Mouse (Mus musculus) spleen, postnatal 36 days (tissue): Measurements from ENCODE around the gene Igsf8.
A peak's percentile ranks its signal among the peaks of the same experiment; 100 is the strongest.

Experiments
- DNase-seq, 2 experiments: peaks; one replicate each; pipeline ENCODE4 v3.0.0; 2022; ENCODE audit warnings: low spot score in 2 of 2, mixed read lengths in 1 of 2

The Igsf8 gene

DNA sequence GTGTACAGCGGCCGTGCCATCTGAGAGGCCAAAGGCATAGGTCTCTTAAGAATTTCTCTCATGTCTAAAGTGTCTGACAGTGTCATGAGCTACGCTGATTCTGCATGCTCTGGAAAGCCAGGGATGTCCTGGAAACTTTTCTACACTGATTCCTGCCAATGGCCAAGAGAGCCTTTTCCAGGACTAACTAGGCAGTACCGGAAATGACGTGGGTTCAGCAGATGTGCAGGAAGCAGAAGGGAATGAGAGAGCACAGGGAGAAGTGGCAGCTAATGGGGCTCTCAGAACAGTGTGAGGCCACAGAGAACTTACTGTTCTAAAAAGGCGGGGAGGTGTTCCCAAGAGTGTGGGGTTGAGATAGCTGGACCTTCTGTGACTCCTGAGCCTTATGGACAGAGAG is 11.9 kb downstream of the Igsf8 start:
- DNase-seq = no peak

DNA sequence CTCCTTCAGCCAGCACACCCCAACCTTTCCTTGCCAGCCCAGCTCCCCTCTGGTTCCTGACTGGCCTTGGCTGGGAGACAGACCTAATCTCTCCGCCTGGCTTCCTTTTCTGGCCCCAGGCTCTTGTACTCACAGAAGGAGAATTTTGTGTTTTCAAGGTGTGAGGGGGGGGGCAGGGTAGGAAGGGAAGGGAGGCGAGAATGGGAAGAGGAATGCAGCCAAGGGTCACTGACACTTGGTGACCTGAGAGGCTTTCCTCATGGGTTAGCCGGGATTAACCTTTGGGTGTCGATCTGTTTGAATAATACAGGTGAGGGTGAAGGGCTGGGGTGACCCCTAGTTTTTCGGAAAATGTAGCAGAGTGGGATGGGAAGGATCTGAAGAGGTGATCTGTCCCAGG is 12.7 kb downstream of the Igsf8 start:
- no peak for DNase-seq

DNA sequence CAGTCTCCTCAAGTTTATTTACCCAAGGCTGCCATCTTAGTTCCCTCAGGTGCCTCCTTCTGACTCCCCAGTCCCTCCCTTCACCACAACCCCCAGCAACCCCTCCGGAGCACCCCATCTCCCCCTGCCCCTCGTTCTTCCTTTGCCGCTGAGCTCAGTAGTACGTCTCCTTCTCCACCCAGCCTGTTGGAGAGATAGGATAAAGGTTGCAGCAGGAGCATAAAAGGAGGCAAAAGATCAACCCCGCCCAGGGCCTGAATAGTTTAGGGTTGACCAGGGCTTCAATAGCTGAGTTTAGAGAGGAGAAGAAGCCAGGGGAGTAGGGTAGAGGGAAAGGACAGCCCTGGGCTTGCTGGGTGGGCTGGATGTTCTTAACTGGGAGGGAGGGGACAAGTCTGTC is 13.1 kb downstream of the Igsf8 start:
- DNase-seq = no peak

GRCm38 (mm10) chr1:172277172-172277571 is 15.7 kb downstream of the Igsf8 start:
- DNase-seq = peak; percentile 84 to 86

- no peak for DNase-seq
Observed at GRCm38 (mm10) chr1:172278328-172278727, 16.9 kb downstream of the Igsf8 start.

DNA sequence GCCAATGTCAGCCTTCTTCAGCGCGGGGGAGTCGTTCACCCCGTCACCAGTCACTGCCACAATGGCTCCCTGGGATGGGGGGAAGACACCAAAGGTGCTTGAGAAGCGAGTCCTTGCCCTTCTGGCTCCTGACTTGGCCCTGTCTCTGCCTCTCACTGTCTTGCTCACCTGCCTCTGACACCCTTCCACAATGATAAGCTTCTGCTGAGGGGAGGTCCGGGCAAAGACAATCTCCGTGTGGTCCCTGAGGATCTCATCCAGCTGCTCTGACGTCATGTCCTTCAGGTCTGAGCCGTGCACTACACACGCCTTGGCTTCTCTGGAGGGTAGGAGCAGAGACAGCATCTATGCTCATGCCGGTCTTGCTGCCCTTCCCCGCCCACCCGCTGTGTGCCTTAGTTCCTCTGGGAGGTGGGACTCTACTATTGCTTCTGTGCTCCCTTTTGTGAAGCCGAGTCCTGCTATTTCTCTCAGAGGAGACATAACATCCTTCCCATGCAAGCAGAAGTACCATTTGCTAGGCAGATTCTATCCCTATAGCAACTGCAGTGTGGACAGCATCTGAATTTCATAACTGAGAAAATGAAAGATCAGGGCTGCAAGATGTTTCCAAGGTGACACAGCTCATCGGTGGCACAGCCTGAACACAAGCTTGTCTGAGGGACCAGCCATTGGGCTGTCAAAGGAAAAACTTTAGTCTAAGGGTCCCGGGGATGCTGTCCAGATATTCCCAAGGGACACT is 18.5 kb downstream of the Igsf8 start:
- DNase-seq = no peak

DNA sequence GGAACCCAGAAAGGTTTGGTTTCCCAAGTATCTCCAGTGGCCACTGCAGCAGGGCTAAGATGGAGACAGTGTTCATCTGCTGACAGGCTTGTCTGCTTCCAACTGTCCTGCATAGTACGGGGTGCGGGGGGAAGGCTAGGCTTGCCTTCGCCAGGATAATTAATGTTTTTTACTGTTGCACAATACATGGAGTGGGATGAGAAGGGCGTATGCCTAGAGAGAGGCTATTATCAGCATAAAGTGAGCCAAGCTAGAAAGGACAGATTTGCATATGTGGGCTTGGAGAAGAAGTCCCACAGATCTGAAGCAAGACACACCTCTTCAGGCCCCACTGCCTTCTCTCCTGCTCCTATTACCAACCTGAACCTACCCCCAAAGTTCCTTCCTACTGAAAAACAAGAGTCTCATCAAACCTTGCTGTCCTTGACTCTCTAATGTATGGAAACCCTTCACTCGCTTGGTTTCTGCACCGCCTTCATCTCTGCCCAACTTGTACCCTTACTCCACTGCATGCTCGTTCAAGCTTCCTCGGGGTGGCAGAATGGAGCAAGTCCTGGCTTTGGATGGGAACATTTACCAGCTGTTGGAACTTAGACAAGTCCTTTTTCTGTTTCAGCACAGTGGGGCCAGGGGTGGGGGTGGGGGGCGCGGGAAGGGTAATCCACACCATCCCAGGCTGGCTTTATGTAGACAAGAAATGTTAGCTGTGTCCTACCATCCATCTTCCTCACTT is 20.2 kb downstream of the Igsf8 start:
- no peak for DNase-seq

- DNase-seq = no peak
Observed at GRCm38 (mm10) chr1:172283073-172283472, 21.6 kb downstream of the Igsf8 start.

- no peak for DNase-seq
Observed at GRCm38 (mm10) chr1:172284221-172284620, 22.8 kb downstream of the Igsf8 start.

GRCm38 (mm10) chr1:172286740-172287139 is 25.3 kb downstream of the Igsf8 start:
- no peak for DNase-seq

GRCm38 (mm10) chr1:172288900-172289616 is 27.6 kb downstream of the Igsf8 start:
- no peak for DNase-seq

DNA sequence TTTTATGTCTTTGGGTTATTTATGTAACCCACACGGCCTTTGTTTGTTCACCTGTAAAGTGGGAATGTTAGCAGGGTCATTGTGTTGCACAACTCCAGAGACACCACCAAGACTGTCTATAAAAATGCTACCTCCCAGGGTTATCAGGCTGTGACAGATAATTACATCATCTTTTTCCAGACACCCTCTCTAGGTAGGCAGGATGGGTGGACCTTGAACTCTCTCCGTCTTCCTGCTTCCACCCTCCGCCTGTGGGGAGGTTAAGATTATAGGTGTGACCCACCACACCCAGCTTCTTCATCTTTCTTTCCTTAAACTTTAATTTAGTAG is 28.1 kb downstream of the Igsf8 start:
- no peak for DNase-seq

DNA sequence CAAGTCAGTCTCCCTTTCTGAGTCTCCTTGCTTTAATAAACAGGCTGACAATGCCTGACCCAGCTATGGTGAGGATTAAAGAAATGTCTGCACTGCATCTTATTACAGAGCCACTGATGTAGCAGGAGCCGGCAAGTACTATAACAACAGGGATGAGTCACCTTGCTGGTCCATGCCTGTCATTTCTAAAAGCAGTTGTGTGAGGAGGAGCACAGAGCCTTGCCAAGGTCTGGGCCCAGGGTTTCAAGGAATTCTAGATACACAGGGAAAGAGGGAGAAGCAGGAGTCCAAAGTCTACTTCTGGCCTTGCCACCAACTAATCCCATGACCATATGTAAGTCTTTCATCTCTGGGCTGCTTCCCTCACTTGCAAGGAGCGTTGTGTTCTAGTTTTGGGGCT is 31.4 kb downstream of the Igsf8 start:
- DNase-seq = no peak

GRCm38 (mm10) chr1:172293449-172293848 is 32.0 kb downstream of the Igsf8 start:
- no peak for DNase-seq

- DNase-seq = no peak
Observed at GRCm38 (mm10) chr1:172295751-172296197, 34.3 kb downstream of the Igsf8 start.

GRCm38 (mm10) chr1:172296816-172297510 is 35.5 kb downstream of the Igsf8 start:
- no peak for DNase-seq

DNA sequence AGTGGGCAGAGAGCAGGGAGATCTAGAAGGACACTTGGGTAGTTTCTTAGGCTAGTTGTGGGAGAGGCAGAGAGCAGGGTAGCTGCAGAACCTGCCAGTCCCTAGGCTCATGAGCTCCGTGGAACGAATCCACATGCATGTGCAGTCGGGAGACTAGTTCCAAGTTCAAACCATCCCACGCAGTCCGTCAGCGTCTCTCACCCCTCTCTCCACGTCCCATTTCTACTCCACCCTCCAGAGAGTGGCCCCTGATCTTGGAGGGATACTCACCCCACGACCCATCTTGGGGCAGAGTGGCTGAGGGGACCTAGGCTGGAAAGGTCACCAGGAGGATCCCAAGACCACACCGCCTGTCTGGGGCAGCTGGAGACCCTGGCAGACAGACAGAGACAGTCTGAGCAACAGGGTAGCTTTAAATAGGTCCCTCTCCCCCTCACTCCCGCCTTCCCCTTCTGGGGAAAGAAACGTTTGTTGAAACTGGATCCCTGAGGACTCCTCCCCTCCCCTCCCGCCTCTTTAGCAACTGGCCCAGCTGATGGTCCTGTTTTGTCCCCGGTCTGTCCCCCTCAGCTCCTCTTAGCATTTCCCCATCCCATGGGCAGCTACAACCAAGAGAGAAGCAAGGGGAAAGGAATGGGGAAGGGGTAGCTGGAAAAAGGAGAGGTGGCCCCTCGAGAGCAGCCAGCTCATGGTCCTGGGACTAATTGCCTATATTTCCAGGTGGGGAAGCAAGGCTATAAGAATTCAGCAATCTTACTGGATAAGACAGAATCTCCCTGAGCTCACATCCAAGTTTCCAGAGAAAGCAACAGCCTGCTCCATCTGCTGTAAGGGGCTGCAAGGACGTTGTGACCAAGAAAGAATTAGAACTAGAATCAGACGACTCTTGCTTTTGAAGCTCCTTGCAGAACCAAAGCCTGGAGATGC is 36.4 kb downstream of the Igsf8 start, which contains the start of gene Atp1a2:
Atp1a2 (minus strand) TSS at position 454 of the 927 bp plus-strand sequence.
- no peak for DNase-seq

DNA sequence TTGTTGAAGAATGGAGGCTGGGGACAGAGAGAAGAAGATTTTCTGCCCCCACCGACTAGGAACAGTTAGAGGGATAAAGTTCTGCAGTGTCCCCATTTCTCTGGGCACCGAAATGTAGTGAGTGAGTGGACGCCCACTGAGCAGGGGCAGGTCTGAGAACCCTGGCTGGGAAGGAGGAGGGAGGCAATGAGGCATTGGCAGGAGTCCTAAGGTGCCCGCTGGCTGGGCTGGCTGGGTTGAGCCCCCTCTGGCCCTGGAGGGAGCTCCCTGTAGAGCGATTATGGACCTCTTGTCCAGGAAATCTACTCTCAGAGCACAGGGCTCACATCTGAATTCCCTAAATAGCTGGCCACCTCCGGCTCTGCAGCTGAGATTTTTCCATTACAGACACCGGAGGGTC is 38.1 kb downstream of the Igsf8 start:
- no peak for DNase-seq

DNA sequence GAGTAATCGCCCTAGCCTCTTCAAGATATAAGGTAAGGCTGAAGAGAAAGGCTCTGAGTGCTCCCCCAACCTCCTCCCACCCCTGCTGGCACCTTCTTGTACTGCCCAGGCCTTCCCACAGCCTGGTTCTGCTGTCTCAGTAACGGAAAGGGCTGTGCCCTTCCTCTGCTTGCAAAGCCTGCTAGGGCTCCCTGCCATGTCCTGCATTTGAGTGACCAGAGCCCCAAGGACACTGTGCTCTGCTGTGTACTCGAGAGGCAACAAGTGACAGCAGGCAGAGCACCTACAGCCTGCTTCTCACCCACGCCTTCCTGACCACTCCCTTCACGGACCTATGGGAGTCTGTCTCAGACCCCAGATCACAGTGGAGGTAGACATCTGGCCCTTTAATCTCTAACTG is 38.8 kb downstream of the Igsf8 start:
- DNase-seq = no peak

- DNase-seq = no peak
Observed at GRCm38 (mm10) chr1:172301180-172301579, 39.7 kb downstream of the Igsf8 start.

GRCm38 (mm10) chr1:172302311-172302710 is 40.9 kb downstream of the Igsf8 start:
- DNase-seq = no peak
